Mouse (Mus musculus) embryonic fibroblast, embryonic 13.5 days (primary cell): ENCODE measurements at regions not wholly inside any gene's neighbourhood (a gene's known extent, or its start where the extent isn't known, plus 50 kb on each side); places are given as distances from the start of the nearest gene placed in this dataset.

Experiments
- CTCF ChIP-seq: IDR thresholded peaks from 2 replicates; pipeline ENCODE4 v1.5.1; 2011; ENCODE audit warnings: mild to moderate bottlenecking, control low read depth, low read length, moderate library complexity, borderline replicate concordance; ENCODE audit not compliant: insufficient read depth
- POLR2A ChIP-seq: IDR thresholded peaks from 2 replicates; pipeline ENCODE4 v1.6.1; 2011; ENCODE audit warnings: low read depth, mild to moderate bottlenecking, control low read depth, low read length, moderate library complexity

DNA sequence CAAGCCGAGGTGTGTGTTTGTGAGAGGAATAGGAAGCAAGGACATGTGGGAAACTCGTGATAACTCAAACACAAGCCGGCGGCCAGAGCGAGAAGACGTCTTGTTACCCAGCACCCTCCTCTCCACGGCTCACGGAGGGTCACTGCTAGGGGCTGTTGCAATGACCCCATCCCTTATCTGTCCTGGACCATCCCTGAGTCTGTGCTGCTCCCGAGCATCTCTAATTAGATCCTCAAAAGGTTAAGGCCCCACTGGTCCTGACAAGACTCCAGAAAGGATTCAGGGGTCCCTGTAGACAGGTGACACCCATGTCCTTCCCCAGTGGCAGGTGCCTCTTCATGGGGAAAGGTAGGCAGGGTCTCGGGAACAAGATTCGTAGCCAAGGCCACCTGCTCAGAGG lies 212.6 kb downstream of the Gm26897 start:
- TF ChIP-seq CTCF (no peak), POLR2A (no peak)
